Mouse (Mus musculus) kidney, postnatal 25 days (tissue): ENCODE measurements at regions not wholly inside any gene's neighbourhood (a gene's known extent, or its start where the extent isn't known, plus 50 kb on each side); places are given as distances from the start of the nearest gene placed in this dataset.

ENCODE experiments used
- DNase-seq, 2 experiments: peaks; one replicate each; pipeline ENCODE4 v3.0.0; 2021; ENCODE audit warnings: mixed read lengths in 2 of 2

DNA sequence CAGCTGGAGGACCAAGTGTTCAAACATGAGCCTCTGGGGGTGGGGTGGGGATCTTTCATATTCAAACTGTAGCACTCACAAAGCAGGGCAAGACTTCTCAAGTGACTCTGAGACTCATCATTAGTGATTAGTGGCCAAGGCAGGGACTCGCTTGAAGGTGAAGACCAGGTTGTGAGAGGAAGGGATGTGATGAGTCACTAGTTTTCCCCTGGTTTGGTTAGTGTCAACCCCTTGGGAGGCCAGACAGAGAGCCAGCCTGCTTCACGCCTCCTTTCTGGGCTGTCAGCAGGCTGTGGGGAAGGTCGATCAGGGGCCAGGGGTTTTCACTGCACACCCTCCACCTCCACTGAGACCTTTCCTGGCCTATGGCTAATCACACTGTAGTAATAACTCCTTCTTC, 65.2 kb downstream of the Slc30a10 start:
- DNase-seq: no peak

DNA sequence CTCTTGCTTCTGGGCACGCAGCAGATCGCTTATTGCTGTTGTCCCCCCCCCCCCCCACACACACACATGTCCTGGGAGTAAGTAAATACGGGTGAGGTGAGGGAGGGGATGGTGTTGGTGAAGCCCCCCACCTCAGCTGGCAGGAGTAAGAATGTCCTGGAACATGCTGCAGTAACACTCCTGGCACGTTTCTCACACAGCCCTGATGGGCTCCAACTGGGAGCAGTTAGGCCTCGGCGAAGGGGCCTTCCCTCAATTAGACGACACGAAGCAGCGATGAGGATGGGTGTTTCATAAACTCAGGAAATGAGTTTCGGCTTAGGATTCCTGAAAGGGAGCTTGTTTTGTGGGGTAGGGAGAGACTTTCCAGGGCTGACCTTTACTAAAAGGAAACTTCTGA, 69.4 kb downstream of the Slc30a10 start:
- DNase-seq: no peak

DNA sequence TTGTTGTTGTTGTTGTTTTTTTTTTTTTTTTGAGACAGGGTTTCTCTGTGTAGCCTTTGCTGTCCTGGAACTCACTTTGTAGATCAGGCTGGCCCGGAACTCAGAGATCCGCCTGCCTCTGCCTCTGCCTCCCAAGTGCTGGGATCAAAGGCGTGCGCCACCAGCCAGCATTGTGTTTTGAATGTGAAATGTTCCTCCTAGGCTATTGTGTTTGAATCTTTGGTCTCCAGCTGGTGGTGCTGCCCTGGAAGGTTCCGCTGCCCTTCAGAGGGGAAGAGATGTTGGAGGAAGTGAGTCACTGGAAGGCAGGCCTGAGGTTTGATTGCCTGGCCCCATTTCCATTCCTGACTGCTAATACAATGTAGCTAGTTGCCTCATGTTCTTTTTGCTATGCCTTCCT, 78.8 kb downstream of the Slc30a10 start:
- DNase-seq: no peak

DNA sequence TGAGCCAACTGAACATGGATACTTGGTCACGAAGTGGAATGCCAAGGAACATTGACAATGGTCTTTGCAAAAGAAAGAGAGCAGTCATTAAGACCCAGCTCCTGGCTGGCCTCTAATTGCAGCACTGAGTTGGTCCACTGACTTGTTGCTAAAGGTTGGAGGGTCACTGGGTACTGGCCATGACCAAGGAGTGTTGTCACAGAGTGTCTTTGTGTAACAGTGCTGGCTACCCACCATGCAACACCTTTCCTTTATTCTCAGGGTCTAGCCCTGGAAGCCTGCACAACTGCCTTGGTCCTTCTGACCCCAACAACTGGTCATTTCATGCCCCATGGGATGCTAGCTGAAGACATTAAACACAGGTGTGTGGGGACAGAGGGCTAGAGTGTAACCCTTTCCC, 79.5 kb downstream of the Slc30a10 start:
- no peak for DNase-seq

DNA sequence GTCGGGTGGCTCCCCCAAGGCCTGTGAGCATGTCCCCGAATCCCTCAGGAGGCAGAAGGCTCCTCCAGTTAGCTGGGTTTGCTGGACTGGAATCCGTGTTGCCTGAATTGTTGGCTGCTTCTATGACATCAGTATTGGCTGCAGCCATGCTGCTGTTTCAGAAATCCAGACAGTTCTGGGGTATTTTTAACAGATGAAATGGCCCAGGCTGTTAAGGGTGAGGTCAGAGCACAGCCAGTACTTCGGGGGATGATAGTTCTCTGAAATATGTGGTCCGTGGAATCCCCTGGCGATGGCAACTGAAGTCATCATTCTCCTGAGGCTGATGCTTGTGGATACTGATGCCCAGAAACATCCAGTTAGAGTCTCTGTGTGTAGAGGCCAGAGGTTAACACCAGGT, 80.7 kb downstream of the Slc30a10 start:
- DNase-seq: no peak

DNA sequence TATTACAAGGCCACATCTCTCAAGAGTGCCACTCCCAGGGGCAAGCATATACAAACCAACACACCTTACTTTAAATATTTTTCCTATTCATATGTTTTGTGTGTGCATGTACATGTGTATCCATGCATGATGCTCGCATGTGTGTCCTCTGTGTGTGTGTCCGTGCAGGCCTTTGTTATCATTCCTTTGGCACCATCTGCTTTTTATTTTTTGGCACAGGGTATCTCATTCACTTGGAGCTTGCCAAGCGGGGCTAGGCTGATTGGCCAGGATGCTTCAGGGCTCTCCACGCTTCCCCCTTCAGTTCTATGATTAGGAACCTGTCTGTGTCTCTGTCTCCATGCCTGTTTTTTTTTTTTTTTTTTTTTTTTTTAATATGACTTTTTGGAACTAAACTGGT, 82.6 kb downstream of the Slc30a10 start:
- DNase-seq: no peak

DNA sequence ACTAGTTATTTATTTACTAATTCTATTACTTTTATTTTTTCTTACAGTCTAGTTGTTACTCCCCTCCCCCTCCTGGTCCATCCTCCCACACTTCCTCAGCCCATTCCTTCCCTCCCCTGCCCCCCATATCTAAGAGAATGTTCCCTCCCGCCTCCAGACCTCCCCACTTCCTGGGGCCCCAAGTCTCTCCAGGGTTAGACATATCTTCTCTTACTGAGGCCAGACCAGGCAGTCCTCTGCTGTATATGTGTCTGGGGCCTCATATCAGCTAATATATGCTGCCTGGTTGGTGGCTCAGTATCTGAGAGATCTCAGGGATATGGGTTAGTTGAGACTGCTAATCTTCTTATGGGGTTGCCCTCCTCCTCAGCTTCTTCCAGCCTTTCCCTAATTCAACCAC, 84.8 kb downstream of the Slc30a10 start:
- no peak for DNase-seq

DNA sequence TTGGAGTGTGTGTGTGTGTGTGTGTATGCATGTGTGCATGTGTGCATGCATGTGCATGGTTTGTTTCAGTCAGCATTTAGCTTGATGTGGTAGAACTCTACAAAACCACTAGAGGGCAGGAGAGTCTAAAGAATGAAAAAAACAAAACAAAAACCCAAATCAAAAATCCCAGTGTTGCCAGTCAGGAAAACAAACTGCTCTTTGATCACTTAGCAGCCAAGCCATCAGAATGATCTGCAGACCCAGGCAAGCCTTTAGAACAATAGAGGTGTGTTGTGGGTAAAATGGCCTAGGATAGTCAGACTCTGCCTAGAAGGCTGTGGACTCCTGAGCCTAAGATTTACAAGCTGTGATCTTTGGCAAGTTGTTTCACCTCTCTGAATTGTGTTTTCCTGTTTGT, 91.7 kb downstream of the Slc30a10 start:
- DNase-seq: no peak

DNA sequence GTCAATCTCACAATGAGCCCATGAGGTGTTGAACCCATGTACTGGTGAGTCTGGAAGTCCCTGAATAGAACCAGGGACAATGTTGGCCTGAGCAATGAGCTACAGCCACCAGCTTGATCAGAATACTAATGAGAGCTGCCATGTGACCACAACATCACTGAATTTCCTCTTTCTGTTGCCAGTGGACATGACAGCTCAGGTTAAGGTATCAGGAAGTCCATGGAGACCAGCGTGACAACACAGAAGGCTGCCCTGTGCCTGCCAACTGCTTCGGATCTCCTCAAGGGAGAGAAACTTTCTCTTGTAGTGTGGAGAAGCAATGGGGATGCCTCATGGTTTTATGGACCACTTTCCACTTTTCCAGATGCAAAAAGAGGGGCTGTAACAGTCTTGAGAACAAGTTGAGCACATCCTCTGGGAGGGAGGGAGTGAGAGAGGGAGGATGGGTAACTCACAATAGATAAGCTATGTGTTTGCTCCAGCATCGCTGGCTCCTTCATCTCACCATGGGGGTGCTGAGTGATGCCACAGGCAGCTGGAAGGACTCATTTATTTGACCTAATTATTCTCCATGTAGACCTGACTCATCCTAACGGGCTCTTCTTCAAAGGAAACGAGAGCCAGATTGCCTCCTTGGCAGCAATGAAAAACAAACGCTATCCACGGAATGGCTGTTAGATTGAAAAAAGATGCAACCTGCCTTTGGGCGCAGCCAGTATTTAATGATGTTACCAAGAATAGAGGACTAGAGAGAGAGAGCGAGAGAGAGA, 118.3 kb downstream of the Slc30a10 start:
- DNase-seq: no peak

DNA sequence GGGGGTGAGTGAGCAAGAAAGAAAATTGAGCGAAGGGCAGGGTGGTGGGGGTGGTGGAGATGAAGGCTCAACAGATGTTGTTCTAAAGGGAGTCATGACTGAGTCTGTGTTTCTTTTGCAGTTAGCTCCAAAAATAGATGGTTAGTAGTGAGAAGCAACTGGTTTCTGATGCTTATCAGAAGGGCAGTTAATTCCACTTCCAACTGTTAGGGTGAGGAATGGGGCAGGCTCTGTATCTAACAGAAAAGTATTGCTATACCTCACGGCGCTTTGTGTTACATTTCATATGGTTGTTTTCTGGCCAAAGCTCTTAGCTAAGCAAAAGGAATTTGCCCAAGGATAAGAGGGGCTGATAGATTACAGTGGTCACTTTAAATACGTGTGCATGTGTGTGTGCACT, 120.3 kb downstream of the Slc30a10 start:
- no peak for DNase-seq

DNA sequence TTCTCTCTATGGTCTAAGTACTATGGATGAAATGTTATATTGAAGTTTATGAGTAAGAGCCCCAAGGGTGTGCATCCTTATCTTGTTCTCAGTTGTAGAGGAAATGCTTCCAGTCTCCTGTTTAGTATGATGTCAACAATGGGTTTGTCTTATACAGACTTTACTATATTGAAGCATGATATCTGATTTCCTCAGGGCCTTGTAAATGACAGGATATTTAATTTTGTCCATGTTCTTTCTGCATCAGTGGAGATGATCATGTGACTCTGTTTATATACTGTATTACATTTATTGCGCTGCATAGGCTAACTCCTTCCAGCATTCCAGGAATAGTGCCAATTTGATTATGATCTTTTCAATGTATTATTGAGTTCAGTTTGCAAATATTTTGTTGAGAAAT, 125.2 kb downstream of the Slc30a10 start:
- no peak for DNase-seq

DNA sequence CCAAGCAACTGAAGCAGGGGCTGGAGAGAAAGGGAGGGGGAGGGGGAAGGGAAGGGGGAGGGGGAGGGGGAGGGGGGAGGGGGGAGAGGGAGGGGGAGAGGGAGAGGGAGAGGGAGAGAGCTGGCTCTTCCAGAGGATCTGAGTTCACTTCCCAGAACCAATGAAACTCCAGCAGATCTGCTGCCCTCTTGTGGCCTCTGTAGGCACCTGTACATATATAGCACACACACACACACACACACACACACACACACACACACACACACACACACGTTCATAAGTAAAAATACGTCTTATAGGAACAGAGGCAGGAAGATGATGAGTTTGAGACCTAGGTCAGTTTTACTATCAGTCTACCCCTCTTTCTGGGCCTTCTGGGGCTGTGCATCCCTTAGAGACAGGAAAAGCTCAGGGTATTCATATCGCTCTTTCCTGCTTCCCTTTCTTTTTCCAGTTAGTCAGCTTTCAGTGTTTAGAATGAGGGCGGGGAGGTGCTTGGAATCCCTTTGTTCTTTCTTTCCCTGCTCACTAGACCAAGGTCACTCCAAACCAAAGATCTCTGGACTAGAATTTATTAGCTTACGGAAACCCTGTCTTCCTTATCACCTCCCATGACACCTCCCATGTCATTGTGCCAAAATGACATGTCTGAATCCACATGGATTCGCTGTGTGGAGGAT, 130.7 kb downstream of the Slc30a10 start:
- DNase-seq: no peak

DNA sequence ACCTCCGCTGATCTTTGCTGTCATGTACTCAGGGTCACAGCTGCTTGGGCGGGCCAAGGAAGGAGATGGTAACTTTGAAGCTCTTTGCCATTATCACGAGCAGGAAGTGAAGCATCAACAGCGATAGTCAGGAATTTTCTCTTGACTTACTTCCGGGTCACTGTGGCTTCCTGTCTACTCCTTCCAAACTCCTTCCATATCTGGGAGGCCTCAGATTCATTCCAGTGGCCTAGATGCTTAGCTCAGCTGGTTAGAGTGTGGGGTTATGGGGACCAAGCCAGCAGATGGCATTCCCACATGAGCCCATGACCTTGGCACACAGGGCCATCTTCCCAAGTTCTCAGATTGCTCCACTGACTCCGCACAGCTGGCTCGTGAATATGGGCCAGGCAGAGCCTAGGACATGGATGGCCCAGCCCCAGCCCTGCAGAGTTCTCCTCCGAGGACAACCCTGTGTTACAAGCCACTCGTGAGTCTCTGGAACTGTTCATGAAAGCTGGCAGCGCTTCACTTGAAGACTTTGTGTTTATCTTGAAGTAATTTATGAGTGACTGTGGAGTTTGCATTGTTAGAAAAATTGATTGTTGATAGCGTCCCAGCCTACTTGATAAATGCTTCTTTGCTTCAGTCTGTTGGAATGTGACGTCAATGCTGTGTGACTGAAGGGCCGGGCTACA, 133.2 kb downstream of the Slc30a10 start:
- DNase-seq: peak in 1 of 2 experiments; percentile 1

DNA sequence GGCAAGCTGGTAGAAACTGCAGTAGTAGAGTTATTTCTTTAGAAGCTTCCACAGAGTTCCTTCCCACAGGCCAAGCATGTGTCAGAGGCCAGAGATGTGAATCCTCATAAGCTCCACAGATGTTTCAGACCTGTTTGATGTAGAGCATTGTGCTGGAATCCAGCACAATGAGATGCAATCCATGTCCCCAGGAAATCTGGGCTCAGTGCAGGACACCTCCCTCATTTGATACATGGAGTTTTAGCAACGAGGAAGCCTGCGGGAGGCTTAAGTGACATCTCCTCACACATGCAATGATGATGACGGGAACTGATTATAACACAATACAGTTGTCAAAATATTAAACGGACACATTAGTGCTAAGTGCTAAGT, 133.7 kb downstream of the Slc30a10 start:
- no peak for DNase-seq

DNA sequence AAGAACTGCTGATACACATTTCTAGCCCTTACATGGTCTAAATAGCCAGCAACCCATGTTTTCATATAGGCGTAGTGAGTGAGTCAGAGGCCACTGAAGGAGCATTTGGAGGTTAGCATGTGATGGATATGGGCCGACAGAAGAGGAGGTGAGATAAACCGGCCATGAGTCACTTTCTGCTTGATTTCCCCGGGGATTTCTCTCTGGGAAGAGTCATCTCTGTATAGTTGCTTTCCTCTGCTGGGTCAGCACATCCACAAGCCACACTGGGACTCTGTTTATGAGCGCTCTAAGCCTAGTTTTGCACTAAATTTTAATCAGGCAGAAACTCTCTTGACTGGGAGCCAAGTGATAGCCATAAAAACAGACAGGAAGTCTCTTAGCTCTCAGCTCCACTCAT, 142.2 kb downstream of the Slc30a10 start:
- no peak for DNase-seq

DNA sequence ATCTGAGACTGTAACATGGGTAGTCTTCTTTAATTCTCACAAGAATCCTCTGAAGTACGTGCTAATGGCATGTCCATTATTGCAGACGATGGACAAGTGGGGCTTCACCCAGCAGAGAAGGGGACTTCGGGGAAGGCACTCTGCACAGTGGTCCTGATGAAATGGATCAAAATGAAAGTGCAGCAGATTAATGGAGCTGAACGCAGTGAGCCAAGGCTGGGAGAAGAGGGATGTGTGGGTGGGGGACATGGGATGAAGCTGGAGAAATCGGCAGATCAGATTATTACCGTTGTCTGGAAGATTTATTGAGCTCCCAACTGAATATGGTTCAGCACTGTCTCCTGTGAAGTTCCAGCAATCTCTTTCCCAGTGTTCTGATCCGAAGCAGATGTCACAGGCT, 143.9 kb downstream of the Slc30a10 start:
- DNase-seq: no peak

DNA sequence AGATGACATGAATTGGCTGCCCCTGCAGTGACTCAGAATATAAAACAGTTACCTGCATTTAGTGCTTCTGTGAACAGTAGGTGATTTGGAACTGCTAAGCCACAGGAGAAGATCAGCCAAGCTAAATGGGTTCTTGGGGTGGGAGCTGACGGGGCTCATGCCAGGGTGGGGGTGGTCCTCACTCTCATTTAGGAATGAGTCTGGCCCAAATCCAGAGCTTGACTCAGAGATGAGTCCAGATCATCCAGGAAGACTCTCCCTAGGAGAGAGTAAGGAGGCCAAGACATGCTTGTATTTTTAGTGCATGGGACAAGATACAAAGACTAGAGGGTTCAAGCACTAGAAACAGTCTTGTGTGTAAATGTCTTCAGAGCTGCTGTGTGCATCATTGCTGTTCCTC, 146.5 kb downstream of the Slc30a10 start:
- no peak for DNase-seq

DNA sequence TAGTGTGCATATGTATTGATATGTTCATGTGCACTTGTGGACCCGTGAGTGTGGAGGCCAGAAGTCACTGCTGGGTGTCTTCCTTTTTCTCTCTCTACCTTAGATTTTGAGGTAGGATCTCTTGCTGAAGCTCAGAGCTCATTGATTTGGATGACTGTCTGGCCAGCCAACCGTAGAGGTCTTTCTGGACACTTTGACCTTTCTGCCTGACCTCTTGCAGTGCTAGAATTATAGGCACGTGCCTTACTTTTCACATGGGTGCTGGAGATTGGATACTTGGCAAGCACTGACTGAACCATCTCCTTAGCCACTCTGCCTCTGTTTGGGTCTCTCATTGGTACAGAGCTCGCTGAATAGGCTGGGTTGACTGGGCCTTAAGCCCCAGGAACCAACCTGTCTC, 151.3 kb downstream of the Slc30a10 start:
- peak in 1 of 2 experiments; percentile 4 for DNase-seq

DNA sequence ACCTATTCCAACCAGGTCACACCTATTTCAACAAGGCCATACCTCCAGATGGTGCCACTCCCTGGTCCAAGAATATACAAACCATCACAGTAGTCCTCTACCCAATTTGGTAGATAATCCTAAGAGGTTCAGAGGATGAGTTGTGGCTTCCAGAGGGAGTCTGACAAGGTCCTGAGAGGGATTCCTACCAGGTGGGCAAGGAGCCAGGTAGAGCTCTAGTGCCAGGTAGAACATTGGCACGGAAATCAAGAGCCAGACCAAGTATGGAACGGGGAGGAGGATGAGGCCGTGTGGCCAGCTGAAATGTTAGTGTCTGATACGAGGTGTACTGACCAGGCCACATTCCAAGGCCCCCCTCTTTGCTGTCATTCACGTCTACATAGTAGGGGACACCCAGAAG, 153.0 kb downstream of the Slc30a10 start:
- DNase-seq: peak in 1 of 2 experiments; percentile 9

DNA sequence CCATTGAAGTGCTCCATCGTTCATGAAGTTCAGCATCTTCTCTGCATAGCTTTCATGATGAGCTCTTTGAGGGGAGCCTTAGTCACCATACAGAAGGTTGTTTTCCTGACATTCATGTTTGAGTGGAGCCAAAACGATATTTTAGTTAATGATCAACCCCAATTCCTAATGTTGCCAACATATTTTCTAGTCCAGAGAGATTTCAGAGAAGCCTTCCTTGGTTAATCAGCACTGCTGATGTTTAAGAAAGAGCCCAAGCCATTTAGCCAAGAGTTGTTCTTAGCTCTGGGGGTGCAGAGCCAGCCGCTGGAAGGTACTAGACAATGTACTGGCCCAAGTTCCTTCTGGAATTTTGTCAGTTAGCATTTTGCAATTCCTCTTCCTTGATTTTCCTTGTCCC, 153.8 kb downstream of the Slc30a10 start:
- DNase-seq: no peak

DNA sequence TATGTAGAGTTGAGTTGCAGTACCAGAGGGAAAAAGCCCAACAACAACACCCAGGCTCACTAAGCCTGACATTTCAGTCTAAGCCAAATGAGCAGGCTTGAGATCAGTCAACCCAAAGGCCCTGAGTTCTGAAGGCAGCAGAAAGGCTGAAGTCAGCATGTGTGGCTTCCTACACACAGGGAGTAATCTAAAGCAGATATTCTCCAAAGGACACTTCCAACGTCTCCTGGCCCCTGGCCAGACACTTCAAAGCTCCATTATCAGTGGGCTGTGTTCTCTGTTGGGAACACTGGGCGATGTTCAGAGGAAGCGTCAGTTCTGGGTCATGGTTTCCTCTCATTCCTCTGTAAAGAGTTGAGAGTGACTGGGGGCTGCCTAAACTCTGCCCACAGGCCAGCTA, 155.9 kb downstream of the Slc30a10 start:
- DNase-seq: peak; percentile 9 to 45

DNA sequence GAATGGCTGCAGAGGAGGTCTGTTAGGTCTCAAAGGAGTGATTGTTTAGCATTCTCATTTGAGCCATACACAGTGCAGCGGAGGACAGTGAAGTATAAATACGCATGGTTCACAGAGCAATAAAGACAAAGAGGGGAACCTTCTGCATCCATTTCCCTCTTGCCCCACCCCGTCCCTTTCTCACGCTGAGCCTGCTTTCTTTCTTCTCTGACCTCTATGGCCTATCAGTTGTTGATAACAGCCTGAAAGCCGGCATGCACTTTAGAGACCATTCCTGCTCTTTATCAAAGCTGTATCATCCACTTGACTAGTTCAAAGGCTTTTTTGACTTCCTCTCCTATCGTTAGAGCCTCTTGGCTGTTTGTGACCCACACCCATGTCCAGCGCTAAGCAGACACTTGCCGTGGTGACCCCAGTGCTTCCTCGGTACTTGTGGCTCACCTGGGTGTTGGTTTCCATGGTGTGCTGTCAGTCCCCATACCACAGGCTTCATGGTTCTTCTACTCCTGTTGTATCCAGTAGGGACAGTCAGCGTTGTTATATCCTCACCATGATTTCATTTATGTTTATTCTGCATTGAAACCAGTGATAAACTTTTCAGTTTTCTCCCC, 161.3 kb downstream of the Slc30a10 start:
- no peak for DNase-seq

DNA sequence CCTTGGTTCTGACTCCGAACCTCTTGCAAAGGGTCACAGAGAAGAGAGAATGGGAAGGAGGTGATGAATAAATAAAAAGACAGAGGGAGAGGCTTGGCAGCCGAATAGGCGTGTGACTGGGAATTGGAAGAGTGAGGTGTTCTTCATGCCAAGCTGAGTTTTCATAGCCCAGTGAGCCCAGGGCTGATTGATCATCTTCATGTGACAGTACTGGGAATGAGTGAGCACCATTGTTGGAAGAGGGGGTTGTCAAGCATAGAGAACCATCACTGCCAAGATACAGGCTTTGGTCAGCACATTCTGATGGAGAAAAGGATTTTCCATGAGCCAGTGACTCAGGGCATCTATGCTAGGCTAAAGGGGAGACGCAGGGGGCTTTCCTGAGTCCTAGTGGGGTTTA, 163.0 kb downstream of the Slc30a10 start:
- DNase-seq: no peak

DNA sequence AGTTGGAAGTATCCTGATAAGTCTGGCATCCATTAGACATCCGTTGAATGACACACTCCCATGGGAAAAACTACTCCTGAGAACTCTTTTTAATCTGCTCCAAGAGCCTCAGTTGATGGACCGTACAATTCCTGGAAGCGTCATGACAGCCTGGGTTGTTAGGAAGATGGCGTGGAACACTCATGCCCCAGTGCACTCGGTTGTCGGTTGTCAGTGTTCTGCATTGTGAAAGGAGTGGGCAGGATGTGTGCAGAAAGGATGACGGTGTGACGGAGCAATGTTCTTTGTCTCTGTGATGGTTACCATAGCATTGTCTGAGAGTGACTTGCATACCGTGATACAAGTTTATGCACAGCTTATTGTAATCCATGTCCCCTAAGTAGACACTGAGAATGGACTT, 164.4 kb downstream of the Slc30a10 start:
- no peak for DNase-seq
